Mouse (Mus musculus): ENCODE measurements around the gene Xxylt1.

DNA sequence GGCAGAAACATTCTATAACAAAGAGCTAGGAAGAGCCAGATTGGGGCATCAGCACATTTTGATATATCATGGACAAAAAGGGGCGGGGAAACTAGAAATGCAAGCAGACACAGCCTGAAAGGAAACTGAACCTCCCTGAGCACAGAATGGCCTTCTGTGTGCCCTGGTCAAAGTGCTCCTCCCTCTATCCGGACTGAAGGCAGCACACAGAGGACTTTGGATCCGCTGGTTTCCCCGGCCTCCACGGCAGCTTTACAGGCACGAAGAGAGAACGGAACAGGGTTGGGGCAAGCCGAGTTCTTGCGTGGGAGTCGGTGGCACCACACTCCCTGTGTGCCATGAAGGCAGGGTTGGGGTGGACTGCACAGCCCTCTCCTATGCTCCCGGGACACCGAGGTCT lies 121.5 kb downstream of the Xxylt1 start:
- TF ChIP-seq CTCF (IDR thresholded peaks at IDR 0.05; ENCODE audit: borderline replicate concordance, extremely low read depth, insufficient read depth, insufficient read length) (no peak), POLR2A (IDR thresholded peaks at IDR 0.05; ENCODE audit: borderline replicate concordance, extremely low read depth, insufficient read depth, insufficient read length, poor library complexity, severe bottlenecking) (no peak)
